Mouse (Mus musculus) testis, adult 2 months (tissue): ENCODE results near the gene Col4a3. TPM values are rescaled to one million over a fixed set of nuclear protein-coding genes. Genes with fewer than 3 reads are reported as not detected.

ENCODE experiments used
- H3K27ac ChIP-seq: fragments of 200-500 bp; 2 replicates; pipeline ENCODE4 v1.5.1; 2012; ENCODE audit warnings: low read depth, low read length; ENCODE audit not compliant: control insufficient read depth, insufficient read depth
- H3K27me3 ChIP-seq: fragments of 200-500 bp; 2 replicates; pipeline ENCODE4 v1.6.1; 2012; ENCODE audit warnings: mild to moderate bottlenecking, low read length, moderate library complexity; ENCODE audit not compliant: control insufficient read depth, insufficient read depth
- H3K36me3 ChIP-seq: fragments of 200-500 bp; 2 replicates; pipeline ENCODE4 v1.6.1; 2012; ENCODE audit warnings: mild to moderate bottlenecking, low read length; ENCODE audit not compliant: control insufficient read depth, insufficient read depth
- H3K4me1 ChIP-seq: fragments of 200-500 bp; 2 replicates; pipeline ENCODE4 v1.6.1; 2012; ENCODE audit warnings: low read length; ENCODE audit not compliant: control insufficient read depth, insufficient read depth
- H3K4me3 ChIP-seq: fragments of 200-500 bp; 2 replicates; pipeline ENCODE4 v1.5.1; 2012; ENCODE audit warnings: low read depth, mild to moderate bottlenecking, low read length, moderate library complexity, mixed read lengths; ENCODE audit not compliant: control insufficient read depth
- CTCF ChIP-seq: fragments of 200-500 bp; IDR thresholded peaks from 2 replicates; pipeline ENCODE4 v1.5.1; 2012; ENCODE audit warnings: low read depth, mild to moderate bottlenecking, inconsistent platforms, low read length, moderate library complexity; ENCODE audit not compliant: control insufficient read depth, insufficient read depth, insufficient replicate concordance
- POLR2A ChIP-seq: fragments of 200-500 bp; IDR thresholded peaks from 2 replicates; pipeline ENCODE4 v1.6.1; 2012; ENCODE audit warnings: low read depth, mild to moderate bottlenecking, inconsistent platforms, low read length, moderate library complexity; ENCODE audit not compliant: control insufficient read depth
- polyA plus RNA-seq: library from polyadenylated mRNA; depleted of rRNA; stranded (reverse); fragments of >200 nt; gene quantifications from 2 replicates; pipeline ENCODE4 v1.2.3, GENCODE M21; 2012

Gene Col4a3
- polyA plus RNA-seq, 1 experiment: 7.9 TPM

DNA sequence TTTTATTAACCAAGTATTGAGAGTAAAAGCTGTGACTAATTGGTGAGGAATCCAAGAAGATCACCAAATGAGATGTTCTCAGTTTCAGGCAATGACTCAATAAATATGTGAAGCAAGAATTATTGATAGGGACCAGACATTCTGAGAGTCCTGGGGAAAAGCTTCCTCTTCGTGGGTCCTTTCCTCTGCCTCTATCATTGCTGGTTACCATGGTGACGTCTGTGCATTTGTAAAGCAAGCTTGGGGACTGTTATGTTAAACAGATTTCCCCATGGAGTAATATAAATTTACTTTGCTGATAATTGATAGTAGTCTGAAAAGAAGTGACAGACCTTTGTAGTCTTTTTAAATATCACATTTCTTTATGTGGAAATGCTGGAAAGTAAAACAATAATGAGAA, 76.8 kb downstream of the Col4a3 start:
- Histone ChIP-seq H3K27ac (no peak overlapping the region), H3K4me1 (no peaks in the 10 kb centered on the region), H3K4me3 (no peak overlapping the region), H3K36me3 (no peaks in the 10 kb centered on the region), H3K27me3 (no peaks in the 10 kb centered on the region)
- no peak for TF ChIP-seq POLR2A
- no peak for TF ChIP-seq CTCF

DNA sequence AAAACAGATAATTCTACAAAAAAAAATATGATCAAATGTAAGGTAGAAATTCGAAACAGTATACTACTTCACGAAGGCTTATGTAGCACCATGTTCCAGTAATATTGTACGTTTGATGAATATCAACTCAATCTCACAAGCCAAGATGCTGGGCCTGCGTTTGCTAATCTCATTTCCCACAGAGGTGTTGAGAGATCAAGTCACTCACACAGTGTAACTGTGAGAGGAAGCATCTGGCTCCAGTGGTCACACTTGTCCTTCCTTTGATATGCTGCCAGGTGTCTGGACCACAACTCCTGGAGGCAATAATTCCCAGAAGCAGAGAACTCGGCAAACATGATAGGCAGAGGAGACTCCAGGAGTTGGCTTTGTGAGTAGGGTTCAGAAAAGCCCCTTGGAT, 99.6 kb downstream of the Col4a3 start:
- no peaks in the 10 kb centered on the region for H3K27me3 ChIP-seq
- H3K27ac ChIP-seq: no peak overlapping the region
- TF ChIP-seq CTCF (no peak), POLR2A (no peak)
- H3K4me3 ChIP-seq: no peak overlapping the region
- H3K36me3 ChIP-seq: no peaks in the 10 kb centered on the region
- H3K4me1 ChIP-seq: no peaks in the 10 kb centered on the region

DNA sequence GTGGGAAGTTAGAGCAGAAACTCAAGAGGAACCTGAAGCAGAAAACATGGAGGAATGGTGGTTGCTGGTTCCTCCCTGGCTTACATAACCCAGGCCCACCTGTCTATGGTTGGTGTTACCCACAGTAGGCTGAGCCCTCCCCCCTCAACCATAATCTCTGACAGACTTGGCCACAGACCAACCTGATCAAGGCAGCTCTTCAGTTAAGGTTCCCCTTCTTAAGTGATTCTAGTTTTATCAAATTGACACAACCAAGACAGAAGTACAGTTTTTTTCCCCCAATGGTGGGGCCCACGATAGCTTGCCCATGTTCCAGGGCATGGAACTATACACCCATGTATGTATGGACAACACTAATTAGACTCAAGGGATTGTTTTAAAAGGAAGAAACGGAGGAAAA, 100.1 kb downstream of the Col4a3 start:
- no peak overlapping the region for H3K4me3 ChIP-seq
- no peaks in the 10 kb centered on the region for H3K36me3 ChIP-seq
- no peaks in the 10 kb centered on the region for H3K4me1 ChIP-seq
- TF ChIP-seq CTCF (no peak), POLR2A (no peak)
- H3K27me3 ChIP-seq: no peaks in the 10 kb centered on the region
- H3K27ac ChIP-seq: no peak overlapping the region

DNA sequence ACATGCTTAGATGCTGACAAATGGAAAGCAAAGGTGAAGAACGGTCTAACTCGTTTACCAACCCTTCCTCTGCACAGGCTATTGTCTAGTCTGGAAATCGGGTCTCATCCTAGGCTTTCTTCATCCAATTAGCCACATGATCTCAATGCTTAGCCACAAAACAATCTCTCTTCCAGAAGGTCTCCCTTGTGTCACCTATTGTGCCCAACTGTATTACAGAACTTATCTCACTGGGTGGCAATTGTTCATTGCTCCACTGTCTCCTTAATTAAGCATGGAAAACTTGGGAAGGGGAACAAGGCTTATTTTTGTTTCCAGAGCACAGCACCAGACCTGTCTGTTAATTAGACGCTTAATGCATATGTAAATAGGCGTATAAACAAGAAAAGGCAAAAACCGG, 101.2 kb downstream of the Col4a3 start:
- Histone ChIP-seq H3K4me3 (no peak overlapping the region), H3K4me1 (no peaks in the 10 kb centered on the region), H3K27me3 (no peaks in the 10 kb centered on the region), H3K36me3 (no peaks in the 10 kb centered on the region), H3K27ac (no peak overlapping the region)
- TF ChIP-seq POLR2A (no peak), CTCF (no peak)

DNA sequence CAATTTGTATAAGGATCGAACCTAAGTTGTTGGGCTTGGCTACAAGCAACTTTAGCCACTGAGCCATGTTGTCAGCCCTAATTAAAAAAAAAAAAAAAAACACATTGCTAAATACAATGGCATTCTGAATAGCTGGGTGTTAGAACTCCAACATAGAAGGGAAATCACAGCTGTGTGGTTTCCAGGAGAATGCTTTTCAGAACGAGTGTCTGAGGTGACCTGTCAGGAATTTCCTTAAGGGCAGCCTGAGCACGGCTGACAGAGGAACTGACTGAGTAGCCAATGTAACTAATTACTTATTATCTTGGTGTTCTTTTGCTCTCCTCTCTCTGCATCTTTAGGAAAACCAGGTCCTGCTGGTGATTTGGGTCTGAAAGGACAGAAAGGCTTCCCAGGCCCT, 109.2 kb downstream of the Col4a3 start:
- no peaks in the 10 kb centered on the region for H3K4me1 ChIP-seq
- H3K36me3 ChIP-seq: no peaks in the 10 kb centered on the region
- no peaks in the 10 kb centered on the region for H3K27me3 ChIP-seq
- TF ChIP-seq POLR2A (no peak), CTCF (no peak)
- H3K4me3 ChIP-seq: no peak overlapping the region
- no peak overlapping the region for H3K27ac ChIP-seq

DNA sequence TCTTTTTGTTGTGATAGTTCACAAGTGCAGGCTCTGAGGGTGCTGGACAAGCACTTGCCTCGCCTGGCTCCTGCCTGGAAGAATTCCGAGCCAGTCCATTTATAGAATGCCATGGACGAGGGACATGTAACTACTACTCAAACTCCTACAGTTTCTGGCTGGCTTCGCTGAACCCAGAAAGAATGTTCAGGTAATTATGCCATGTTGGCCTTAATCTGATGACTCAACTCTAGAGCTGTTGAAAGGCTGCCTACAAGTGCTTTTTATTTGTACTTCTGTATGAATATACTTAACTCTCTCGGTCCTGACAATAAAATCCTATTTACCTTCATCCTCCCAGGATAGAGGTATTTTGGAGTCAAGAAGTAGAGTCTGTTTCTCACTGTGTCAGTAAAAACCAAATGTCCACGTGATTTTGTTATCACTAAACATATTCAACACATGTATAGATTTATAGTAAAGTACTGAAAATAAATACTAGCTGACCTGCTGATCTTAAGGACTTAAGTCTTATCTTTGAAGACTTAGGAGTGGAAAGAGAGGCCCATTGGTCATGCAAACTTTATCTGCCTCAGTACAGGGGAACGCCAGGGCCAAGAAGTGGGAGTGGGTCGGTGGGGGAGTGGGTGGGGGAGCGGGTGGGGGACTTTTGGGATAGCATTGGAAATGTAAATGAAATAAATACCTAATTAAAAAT, 131.2 kb downstream of the Col4a3 start:
- Histone ChIP-seq H3K4me3 (no peak overlapping the region), H3K4me1 (no peaks in the 10 kb centered on the region), H3K27me3 (no peaks in the 10 kb centered on the region), H3K36me3 (no peaks in the 10 kb centered on the region), H3K27ac (no peak overlapping the region)
- TF ChIP-seq POLR2A (no peak), CTCF (no peak)

DNA sequence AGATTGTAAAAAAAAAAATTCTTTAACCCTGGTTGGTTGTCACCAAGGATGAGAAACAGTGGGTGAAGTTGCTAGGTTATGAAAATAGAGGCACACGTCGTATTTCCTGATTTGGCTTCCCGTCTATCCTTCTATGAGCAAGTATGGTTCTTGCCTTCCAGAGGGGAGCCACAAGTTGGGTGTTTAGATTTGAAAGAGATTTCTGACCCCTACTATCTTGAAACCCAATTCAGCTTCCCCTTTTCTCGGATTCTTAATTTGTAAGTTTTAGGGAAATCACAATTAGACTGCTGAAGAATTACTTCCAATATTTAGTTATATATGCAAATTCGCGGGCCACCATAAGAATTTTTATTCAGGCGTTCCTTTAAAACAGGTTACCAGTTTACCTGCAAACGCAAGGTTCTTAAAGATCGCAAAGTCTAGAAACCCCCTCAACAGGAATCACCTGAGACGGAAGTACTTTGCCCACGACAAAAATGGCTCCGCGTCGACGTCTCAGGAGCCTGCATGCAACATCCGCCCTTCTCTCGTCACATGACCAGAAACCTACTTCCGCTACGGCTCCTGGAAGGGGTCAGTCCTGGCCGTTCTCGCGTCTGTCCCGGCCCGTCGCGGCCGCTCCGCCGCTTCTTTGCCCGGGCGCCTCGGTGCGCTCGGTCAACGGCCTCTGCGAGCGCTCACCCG, 137.8 kb downstream of the Col4a3 start, which contains the start of gene Mff:
Mff (plus strand) TSS at position 552 of the 687 bp plus-strand sequence.
- peaks cover 6% of the 10 kb centered on the region for H3K4me1 ChIP-seq
- TF ChIP-seq CTCF (peak; percentile 21; the same call in 1 of the 2 replicates), POLR2A (peak; percentile 94)
- no peaks in the 10 kb centered on the region for H3K36me3 ChIP-seq
- no peaks in the 10 kb centered on the region for H3K27me3 ChIP-seq
- peak within 1 kb of the TSS; percentile 98 for H3K4me3 ChIP-seq
- peak within 1 kb of the TSS; percentile 96 for H3K27ac ChIP-seq
